Mouse (Mus musculus) ES-Bruce4 (cell line): ENCODE measurements around the gene Lmnb2. TPM values are rescaled to one million over a fixed set of nuclear protein-coding genes. Genes with fewer than 3 reads are reported as not detected.
A peak's percentile ranks its signal among the peaks of the same experiment; 100 is the strongest.

Experiments used
- H3K27ac ChIP-seq: 2 replicates; pipeline ENCODE4 v1.5.1; 2012; ENCODE audit warnings: low read length, inconsistent platforms; ENCODE audit not compliant: insufficient read depth
- H3K27me3 ChIP-seq: 2 replicates; pipeline ENCODE4 v1.6.1; 2012; ENCODE audit warnings: mild to moderate bottlenecking, low read length, inconsistent platforms; ENCODE audit not compliant: control insufficient read depth, poor library complexity, insufficient read depth, severe bottlenecking
- H3K36me3 ChIP-seq: 2 replicates; pipeline ENCODE4 v1.6.1; 2012; ENCODE audit warnings: inconsistent platforms, mild to moderate bottlenecking, low read length, moderate library complexity; ENCODE audit not compliant: control insufficient read depth, poor library complexity, insufficient read depth, severe bottlenecking
- H3K4me1 ChIP-seq: one replicate; pipeline ENCODE4 v1.8.1; 2011; ENCODE audit warnings: low read length; ENCODE audit not compliant: control insufficient read depth, insufficient read depth
- H3K4me3 ChIP-seq: 2 replicates; pipeline ENCODE4 v1.5.1; 2011; ENCODE audit warnings: low read depth, mild to moderate bottlenecking, low read length
- H3K9ac ChIP-seq: 2 replicates; pipeline ENCODE4 v1.6.1; 2012; ENCODE audit warnings: low read depth, mild to moderate bottlenecking, inconsistent platforms; ENCODE audit not compliant: poor library complexity, severe bottlenecking
- H3K9me3 ChIP-seq: replicated peaks from 2 replicates; pipeline ENCODE4 v1.6.1; 2012; ENCODE audit warnings: mild to moderate bottlenecking, low read length, inconsistent platforms; ENCODE audit not compliant: control insufficient read depth, poor library complexity, insufficient read depth, severe bottlenecking
- CTCF ChIP-seq: IDR thresholded peaks from one replicate; pipeline ENCODE4 v1.8.1; 2011; ENCODE audit warnings: low read depth, low read length
- EP300 ChIP-seq: IDR thresholded peaks from 2 replicates; pipeline ENCODE4 v1.6.1; 2011; ENCODE audit warnings: low read depth, low read length; ENCODE audit not compliant: insufficient read depth
- POLR2A ChIP-seq: IDR thresholded peaks from one replicate; pipeline ENCODE4 v1.8.1; 2011; ENCODE audit warnings: low read length; ENCODE audit not compliant: insufficient read depth
- polyA plus RNA-seq: library from polyadenylated mRNA; stranded (reverse); fragments of >200 nt; gene quantifications from 2 replicates; pipeline ENCODE4 v1.2.4, GENCODE M21; 2011; ENCODE audit warnings: low read depth; ENCODE audit not compliant: missing spikeins, insufficient read depth, insufficient read length

Gene Lmnb2
- polyA plus RNA-seq, 1 experiment, result 25.9 TPM

GRCm38 (mm10) chr10:80962051-80962472 is 44.0 kb upstream of the Lmnb2 start:
- Histone ChIP-seq H3K36me3 (no peaks in the 10 kb centered on the region), H3K9me3 (no peaks in the 10 kb centered on the region), H3K4me3 (no peak overlapping the region), H3K27me3 (no peaks in the 10 kb centered on the region), H3K9ac (peak overlapping the region; percentile 54), H3K27ac (peak overlapping the region; percentile 75), H3K4me1 (peaks cover 10% of the 10 kb centered on the region)
- no peak for TF ChIP-seq POLR2A
- TF ChIP-seq CTCF, result no peak
- no peak for TF ChIP-seq EP300

GRCm38 (mm10) chr10:80960551-80961508 is 42.8 kb upstream of the Lmnb2 start:
- H3K36me3 ChIP-seq, result no peaks in the 10 kb centered on the region
- peaks cover 10% of the 10 kb centered on the region for H3K4me1 ChIP-seq
- TF ChIP-seq EP300 (peak; percentile 95), POLR2A (no peak)
- H3K27me3 ChIP-seq, result no peaks in the 10 kb centered on the region
- H3K9ac ChIP-seq, result peak overlapping the region; percentile 54
- H3K27ac ChIP-seq, result peak overlapping the region; percentile 88
- H3K9me3 ChIP-seq, result no peaks in the 10 kb centered on the region
- peak overlapping the region; percentile 50 for H3K4me3 ChIP-seq

GRCm38 (mm10) chr10:80958979-80959637 is 41.1 kb upstream of the Lmnb2 start:
- no peaks in the 10 kb centered on the region for H3K36me3 ChIP-seq
- no peak overlapping the region for H3K27ac ChIP-seq
- no peak overlapping the region for H3K4me3 ChIP-seq
- H3K9ac ChIP-seq, result no peak overlapping the region
- peaks cover 8% of the 10 kb centered on the region for H3K4me1 ChIP-seq
- H3K27me3 ChIP-seq, result no peaks in the 10 kb centered on the region
- H3K9me3 ChIP-seq, result no peaks in the 10 kb centered on the region
- TF ChIP-seq CTCF (no peak), POLR2A (no peak), EP300 (no peak)

- no peak overlapping the region for H3K4me3 ChIP-seq
- TF ChIP-seq EP300 (no peak), POLR2A (no peak), CTCF (peak; percentile 38)
- H3K9ac ChIP-seq, result no peak overlapping the region
Observed at GRCm38 (mm10) chr10:80957791-80958190, 39.7 kb upstream of the Lmnb2 start.

GRCm38 (mm10) chr10:80956901-80957300 is 38.9 kb upstream of the Lmnb2 start:
- H3K27ac ChIP-seq, result no peak overlapping the region
- TF ChIP-seq POLR2A (no peak), EP300 (no peak), CTCF (no peak)
- H3K9me3 ChIP-seq, result no peaks in the 10 kb centered on the region
- peaks cover 6% of the 10 kb centered on the region for H3K4me1 ChIP-seq
- H3K27me3 ChIP-seq, result no peaks in the 10 kb centered on the region
- H3K4me3 ChIP-seq, result no peak overlapping the region
- H3K36me3 ChIP-seq, result no peaks in the 10 kb centered on the region
- H3K9ac ChIP-seq, result no peak overlapping the region

More at GRCm38 (mm10) chr10:80957791-80958190, 39.7 kb upstream of the Lmnb2 start:
- peaks cover 3% of the 10 kb centered on the region for H3K4me1 ChIP-seq
- H3K27me3 ChIP-seq, result no peaks in the 10 kb centered on the region
- no peak overlapping the region for H3K27ac ChIP-seq
- no peaks in the 10 kb centered on the region for H3K9me3 ChIP-seq
- H3K36me3 ChIP-seq, result no peaks in the 10 kb centered on the region
